Mouse (Mus musculus) liver, postnatal 0 days (tissue): Measurements from ENCODE around the gene Nkx2-4. TPM values are rescaled to one million over a fixed set of nuclear protein-coding genes. Genes with fewer than 3 reads are reported as not detected.
A peak's percentile ranks its signal among the peaks of the same experiment; 100 is the strongest.

Experiments
- ATAC-seq: fragments of 200-750 bp; cut with Nextera tagmentation; 2 replicates; pipeline ENCODE4 v1.8.0; 2017; ENCODE audit warnings: mild to moderate bottlenecking, moderate library complexity
- DNase-seq: peaks from one replicate; pipeline ENCODE4 v3.0.0-alpha.2; 2016
- H3K27ac ChIP-seq: fragments of 300-500 bp; sonication (generic); 2 replicates; pipeline ENCODE4 v1.5.1; 2014; ENCODE audit warnings: antibody characterized with exemption, moderate library complexity, mild to moderate bottlenecking, low read depth
- H3K27me3 ChIP-seq: fragments of 300-500 bp; sonication (generic); 2 replicates; pipeline ENCODE4 v1.6.1; 2014; ENCODE audit warnings: low read length, control low read depth, mixed read lengths; ENCODE audit not compliant: insufficient read depth
- H3K36me3 ChIP-seq: fragments of 300-500 bp; sonication (generic); replicated peaks from 2 replicates; pipeline ENCODE4 v1.6.1; 2014; ENCODE audit warnings: mild to moderate bottlenecking, control low read depth, low read length, moderate library complexity, mixed read lengths; ENCODE audit not compliant: insufficient read depth
- H3K4me1 ChIP-seq: fragments of 300-500 bp; sonication (generic); 2 replicates; pipeline ENCODE4 v1.6.1; 2014; ENCODE audit warnings: antibody characterized with exemption, mild to moderate bottlenecking, control low read depth; ENCODE audit not compliant: insufficient read depth
- H3K4me2 ChIP-seq: fragments of 300-500 bp; sonication (generic); 2 replicates; pipeline ENCODE4 v1.6.1; 2014; ENCODE audit warnings: low read depth, mild to moderate bottlenecking, low read length, moderate library complexity, mixed read lengths
- H3K4me3 ChIP-seq: fragments of 300-500 bp; sonication (generic); 2 replicates; pipeline ENCODE4 v1.5.1; 2014; ENCODE audit warnings: low read depth, low read length
- H3K9ac ChIP-seq: fragments of 300-500 bp; sonication (generic); replicated peaks from 2 replicates; pipeline ENCODE4 v1.6.1; 2014; ENCODE audit warnings: mild to moderate bottlenecking, moderate library complexity
- H3K9me3 ChIP-seq: fragments of 300-500 bp; sonication (generic); 2 replicates; pipeline ENCODE4 v1.6.1; 2016; ENCODE audit warnings: mild to moderate bottlenecking, control low read depth, low read length, mixed read lengths
- CTCF ChIP-seq: sonication (generic); IDR thresholded peaks from 2 replicates; pipeline ENCODE4 v1.5.1; 2016; ENCODE audit warnings: antibody characterized with exemption, low read depth
- EP300 ChIP-seq: IDR thresholded peaks from 2 replicates; pipeline ENCODE4 v1.6.1; 2016; ENCODE audit warnings: antibody characterized with exemption, low read depth, mild to moderate bottlenecking
- WGBS: fragments of 180-500 bp; shearing (Covaris S2); extraction: QIAGEN DNeasy Blood & Tissue Kit; methylation state at CpG from one replicate; pipeline ENCODE4 v1.1.7; 2014; ENCODE audit not compliant: insufficient replicate concordance; 5-methylcytosine and 5-hydroxymethylcytosine counted together
- polyA plus RNA-seq: library from polyadenylated mRNA; unstranded; fragments of >200 nt; fragmentation: Nextera tagmentation; extraction: Ambion mirVana; gene quantifications from 2 replicates; pipeline ENCODE4 v1.2.1, GENCODE M21; 2015

The Nkx2-4 gene
- not detected in 2 replicates for polyA plus RNA-seq

- 2% methylated on average over 55 of the region's 82 CpGs for WGBS
- Histone ChIP-seq H3K9me3 (no peaks in the 10 kb centered on the region), H3K4me1 (peaks cover 5% of the 10 kb centered on the region; the same call in 1 of the 2 replicates), H3K9ac (no peak within 1 kb of the TSS), H3K27ac (no peak within 1 kb of the TSS), H3K4me2 (peak within 1 kb of the TSS; percentile 66), H3K4me3 (peak within 1 kb of the TSS; percentile 43), H3K27me3 (peaks cover 70% of the 10 kb centered on the region), H3K36me3 (no peaks in the 10 kb centered on the region)
- DNase-seq: peak; percentile 27
- no peak for TF ChIP-seq CTCF
- TF ChIP-seq EP300: no peak
- no peak; the same call in 1 of the 2 replicates for ATAC-seq
These were observed at the start of gene Nkx2-4 for GRCm38 (mm10) chr2:147085072-147085870. TSS of gene Nkx2-4 (minus strand) at chr2:147085445.

GRCm38 (mm10) chr2:147127366-147127765, 42.1 kb upstream of the Nkx2-4 start:
- no peaks in the 10 kb centered on the region for H3K4me1 ChIP-seq
- H3K36me3 ChIP-seq: no peaks in the 10 kb centered on the region
- ATAC-seq: no peak
- H3K9me3 ChIP-seq: no peaks in the 10 kb centered on the region
- no peaks in the 10 kb centered on the region for H3K27me3 ChIP-seq
- TF ChIP-seq CTCF (no peak), EP300 (no peak)
- H3K4me3 ChIP-seq: no peak overlapping the region
- H3K27ac ChIP-seq: no peak overlapping the region
- 57% methylated on average over 6 of the region's 6 CpGs for whole genome bisulfite sequencing
- no peak overlapping the region for H3K9ac ChIP-seq
- H3K4me2 ChIP-seq: no peak overlapping the region
- no peak for DNase-seq

- Histone ChIP-seq H3K9ac (no peak overlapping the region), H3K27ac (no peak overlapping the region), H3K4me3 (no peak overlapping the region), H3K4me2 (no peak overlapping the region), H3K9me3 (no peaks in the 10 kb centered on the region), H3K36me3 (no peaks in the 10 kb centered on the region), H3K4me1 (no peaks in the 10 kb centered on the region), H3K27me3 (no peaks in the 10 kb centered on the region)
- TF ChIP-seq EP300 (no peak), CTCF (no peak)
- ATAC-seq (no peak), DNase-seq (no peak)
- WGBS: 56% methylated on average over 1 of the region's 1 CpGs
These were observed 34.5 kb upstream of the Nkx2-4 start for GRCm38 (mm10) chr2:147119736-147120135.

GRCm38 (mm10) chr2:147086441-147086840, 1.2 kb upstream of the Nkx2-4 start:
- no peak for TF ChIP-seq CTCF
- no peak for TF ChIP-seq EP300
- 18% methylated on average over 5 of the region's 5 CpGs for WGBS
- ATAC-seq (no peak), DNase-seq (no peak)
- H3K4me2 ChIP-seq: no peak overlapping the region
- no peak overlapping the region for H3K9ac ChIP-seq
- H3K27me3 ChIP-seq: peaks cover 66% of the 10 kb centered on the region
- H3K9me3 ChIP-seq: no peaks in the 10 kb centered on the region
- H3K27ac ChIP-seq: no peak overlapping the region
- no peaks in the 10 kb centered on the region for H3K36me3 ChIP-seq
- no peak overlapping the region for H3K4me3 ChIP-seq
- H3K4me1 ChIP-seq: peaks cover 5% of the 10 kb centered on the region; the same call in 1 of the 2 replicates

GRCm38 (mm10) chr2:147085937-147086336, 692 bp upstream of the Nkx2-4 start:
- no peak for ATAC-seq
- DNase-seq: no peak
- TF ChIP-seq CTCF (no peak), EP300 (no peak)
- 11% methylated on average over 6 of the region's 6 CpGs for WGBS
- Histone ChIP-seq H3K9me3 (no peaks in the 10 kb centered on the region), H3K36me3 (no peaks in the 10 kb centered on the region), H3K9ac (no peak overlapping the region), H3K4me3 (no peak overlapping the region), H3K4me2 (no peak overlapping the region), H3K4me1 (peaks cover 5% of the 10 kb centered on the region; the same call in 1 of the 2 replicates), H3K27ac (no peak overlapping the region), H3K27me3 (peaks cover 70% of the 10 kb centered on the region)

- no peak overlapping the region for H3K27ac ChIP-seq
- H3K9ac ChIP-seq: no peak overlapping the region
- peaks cover 66% of the 10 kb centered on the region for H3K27me3 ChIP-seq
- TF ChIP-seq EP300 (no peak), CTCF (no peak)
- 0 out of 2 replicates have a peak, but pooled peaks have one; percentile 50 for ATAC-seq
- H3K4me2 ChIP-seq: peak overlapping the region; percentile 66
- H3K4me1 ChIP-seq: peaks cover 5% of the 10 kb centered on the region; the same call in 1 of the 2 replicates
- WGBS: 2% methylated on average over 75 of the region's 106 CpGs
- peak overlapping the region; percentile 43 for H3K4me3 ChIP-seq
- H3K36me3 ChIP-seq: no peaks in the 10 kb centered on the region
- no peaks in the 10 kb centered on the region for H3K9me3 ChIP-seq
- peak; percentile 21 for DNase-seq
These were observed 726 bp downstream of the Nkx2-4 start for GRCm38 (mm10) chr2:147084366-147085071.
